Mouse (Mus musculus) embryo, embryonic 10 days (tissue): Measurements from ENCODE around the gene Cnpy1.

Experiments
- DNase-seq: peaks from one replicate; pipeline ENCODE4 v3.0.0-alpha.2; 2015; ENCODE audit warnings: low spot score

The Cnpy1 gene

GRCm38 (mm10) chr5:28191201-28192098 lies 54.2 kb downstream of the Cnpy1 start:
- no peak for DNase-seq

GRCm38 (mm10) chr5:28179237-28179790 lies 66.3 kb downstream of the Cnpy1 start:
- DNase-seq, result no peak

- DNase-seq, result no peak
Measured at GRCm38 (mm10) chr5:28178322-28178721, 67.3 kb downstream of the Cnpy1 start.

GRCm38 (mm10) chr5:28176585-28176984 lies 69.0 kb downstream of the Cnpy1 start:
- DNase-seq, result no peak

GRCm38 (mm10) chr5:28176023-28176422 lies 69.6 kb downstream of the Cnpy1 start:
- no peak for DNase-seq

GRCm38 (mm10) chr5:28175570-28175919 lies 70.1 kb downstream of the Cnpy1 start:
- DNase-seq, result no peak

GRCm38 (mm10) chr5:28174876-28175569 lies 70.6 kb downstream of the Cnpy1 start:
- DNase-seq, result peak; percentile 59

- DNase-seq, result peak; percentile 26
Measured at GRCm38 (mm10) chr5:28174086-28174485, 71.5 kb downstream of the Cnpy1 start.

GRCm38 (mm10) chr5:28173674-28174073 lies 71.9 kb downstream of the Cnpy1 start:
- no peak for DNase-seq

GRCm38 (mm10) chr5:28172921-28173670 lies 72.5 kb downstream of the Cnpy1 start:
- no peak for DNase-seq

GRCm38 (mm10) chr5:28172261-28172920 lies 73.2 kb downstream of the Cnpy1 start:
- DNase-seq, result no peak

GRCm38 (mm10) chr5:28171667-28172066 lies 73.9 kb downstream of the Cnpy1 start:
- DNase-seq, result no peak

GRCm38 (mm10) chr5:28170892-28171291 lies 74.7 kb downstream of the Cnpy1 start:
- peak; percentile 67 for DNase-seq

- DNase-seq, result peak; percentile 29
Measured at GRCm38 (mm10) chr5:28170081-28170480, 75.5 kb downstream of the Cnpy1 start.

GRCm38 (mm10) chr5:28169166-28169801 lies 76.3 kb downstream of the Cnpy1 start:
- no peak for DNase-seq

- DNase-seq, result peak; percentile 53
Measured at GRCm38 (mm10) chr5:28168253-28169165, 77.1 kb downstream of the Cnpy1 start.

- peak; percentile 58 for DNase-seq
Measured at GRCm38 (mm10) chr5:28167611-28168252, 77.9 kb downstream of the Cnpy1 start.

- DNase-seq, result peak; percentile 66
Measured at GRCm38 (mm10) chr5:28166256-28167231, 79.1 kb downstream of the Cnpy1 start.
